Mouse (Mus musculus) embryo, embryonic 11 days (tissue): Measurements from ENCODE around the gene Slc41a1.
A peak's percentile ranks its signal among the peaks of the same experiment; 100 is the strongest.

Source experiments
- DNase-seq: peaks from one replicate; pipeline ENCODE4 v3.0.0-alpha.2; 2015

The Slc41a1 gene

GRCm38 (mm10) chr1:131828297-131829126 lies 1.2 kb downstream of the Slc41a1 start:
- DNase-seq: peak; percentile 73

GRCm38 (mm10) chr1:131829279-131829678 lies 2.0 kb downstream of the Slc41a1 start:
- no peak for DNase-seq

- no peak for DNase-seq
Observed at GRCm38 (mm10) chr1:131830561-131830960, 3.3 kb downstream of the Slc41a1 start.

GRCm38 (mm10) chr1:131830971-131831641 lies 3.8 kb downstream of the Slc41a1 start:
- no peak for DNase-seq

GRCm38 (mm10) chr1:131837035-131837434 lies 9.7 kb downstream of the Slc41a1 start:
- DNase-seq: no peak

- DNase-seq: no peak
Observed at GRCm38 (mm10) chr1:131838542-131838941, 11.2 kb downstream of the Slc41a1 start.

- no peak for DNase-seq
Observed at GRCm38 (mm10) chr1:131839279-131839678, 12.0 kb downstream of the Slc41a1 start.

GRCm38 (mm10) chr1:131842221-131842620 lies 14.9 kb downstream of the Slc41a1 start:
- DNase-seq: no peak

GRCm38 (mm10) chr1:131843758-131844157 lies 16.5 kb downstream of the Slc41a1 start:
- no peak for DNase-seq

- DNase-seq: no peak
Observed at GRCm38 (mm10) chr1:131844883-131845282, 17.6 kb downstream of the Slc41a1 start.

GRCm38 (mm10) chr1:131846255-131846654 lies 19.0 kb downstream of the Slc41a1 start:
- peak; percentile 56 for DNase-seq

GRCm38 (mm10) chr1:131861811-131862210 lies 34.5 kb downstream of the Slc41a1 start:
- no peak for DNase-seq

- no peak for DNase-seq
Observed at GRCm38 (mm10) chr1:131865596-131865995, 38.3 kb downstream of the Slc41a1 start.

GRCm38 (mm10) chr1:131866304-131866999 lies 39.2 kb downstream of the Slc41a1 start:
- no peak for DNase-seq

- peak; percentile 95 for DNase-seq
Observed at GRCm38 (mm10) chr1:131867093-131867945, 40.0 kb downstream of the Slc41a1 start, which contains the start of gene Rab29. Rab29 (plus strand) TSS chr1:131867224.

GRCm38 (mm10) chr1:131867946-131868290 lies 40.6 kb downstream of the Slc41a1 start:
- DNase-seq: no peak

- no peak for DNase-seq
Observed at GRCm38 (mm10) chr1:131869561-131869960, 42.3 kb downstream of the Slc41a1 start.

GRCm38 (mm10) chr1:131872856-131873255 lies 45.6 kb downstream of the Slc41a1 start:
- no peak for DNase-seq

- no peak for DNase-seq
Observed at GRCm38 (mm10) chr1:131879816-131880215, 52.5 kb downstream of the Slc41a1 start.

- peak; percentile 7 for DNase-seq
Observed at GRCm38 (mm10) chr1:131882787-131883186, 55.5 kb downstream of the Slc41a1 start.

GRCm38 (mm10) chr1:131886173-131886572 lies 58.9 kb downstream of the Slc41a1 start:
- DNase-seq: no peak

- DNase-seq: no peak
Observed at GRCm38 (mm10) chr1:131886641-131887040, 59.3 kb downstream of the Slc41a1 start.
